Mouse (Mus musculus) B cell, adult 2 months (primary cell): ENCODE measurements around the gene Dhfr.
A peak's percentile ranks its signal among the peaks of the same experiment; 100 is the strongest.
"Not testable (repeated sequence)": the region's sequence is repeated elsewhere in the genome, so short reads cannot be mapped to it uniquely, and the experiment has no call there.

ENCODE experiments used
- DNase-seq, 2 experiments: peaks; one replicate each; pipeline ENCODE4 v3.0.0; 2022

The Dhfr gene

DNA sequence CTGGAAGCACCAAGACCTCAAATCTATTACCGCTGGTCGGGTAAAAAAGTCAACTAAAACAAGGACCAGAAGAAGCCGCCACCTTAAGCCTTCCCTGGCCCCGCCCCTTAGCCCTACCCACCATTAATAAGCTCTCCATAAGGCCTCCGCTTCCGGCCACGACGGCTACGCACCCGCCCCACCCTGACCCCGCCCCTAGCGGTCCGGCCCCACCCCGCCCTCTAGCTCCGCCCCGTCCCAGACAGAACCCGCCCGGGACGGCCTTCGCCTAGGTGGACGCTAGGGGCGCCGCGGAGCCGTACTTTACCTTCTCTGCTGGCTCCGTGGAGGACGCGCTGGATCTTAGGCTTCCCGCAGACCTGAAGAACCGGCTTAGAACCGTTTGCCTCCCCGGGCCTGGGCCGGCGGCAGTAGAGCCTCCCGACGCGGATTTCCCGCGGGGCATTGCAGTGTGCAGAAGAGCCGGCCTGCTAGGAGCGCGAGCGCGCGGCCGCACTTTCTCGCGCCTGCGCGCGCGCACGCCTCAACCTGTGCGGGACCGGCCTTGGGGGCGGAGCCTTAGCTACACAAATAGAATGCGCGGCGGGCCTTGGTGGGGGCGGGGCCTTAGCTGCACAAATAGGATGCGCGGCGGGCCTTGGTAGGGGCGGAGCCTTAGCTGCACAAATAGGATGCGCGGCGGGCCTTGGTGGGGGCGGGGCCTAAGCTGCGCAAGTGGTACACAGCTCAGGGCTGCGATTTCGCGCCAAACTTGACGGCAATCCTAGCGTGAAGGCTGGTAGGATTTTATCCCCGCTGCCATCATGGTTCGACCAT, at the start of gene Dhfr, which contains the start of gene Msh3:
Gene Dhfr (plus strand): TSS at position 271 of the 816 bp plus-strand sequence.
Gene Msh3 (minus strand): TSS at position 548 of the 816 bp plus-strand sequence.
- DNase-seq: peak; percentile 97

DNA sequence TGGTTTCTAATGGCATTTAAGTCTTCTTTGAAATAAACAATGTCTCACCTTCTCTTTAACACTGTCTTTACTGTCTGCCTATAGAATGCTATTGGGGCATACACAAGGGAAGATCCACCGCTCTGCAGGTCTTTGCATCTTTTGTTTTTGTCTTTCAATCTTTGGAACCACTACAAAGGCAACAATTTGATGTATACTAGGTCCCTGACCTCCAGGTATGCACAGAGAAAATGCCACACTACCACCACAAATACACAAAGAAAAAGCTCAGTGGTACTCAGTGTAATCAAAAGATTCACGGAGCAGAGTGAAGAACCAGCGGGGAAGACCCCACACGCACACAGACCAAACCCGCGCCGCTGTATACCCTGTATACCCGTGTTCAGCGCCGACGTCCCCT, 48.8 kb upstream of the Dhfr start, which contains the start of gene Gm20379:
Gene Gm20379 (plus strand): TSS at position 301 of the 400 bp plus-strand sequence.
- no peak for DNase-seq

DNA sequence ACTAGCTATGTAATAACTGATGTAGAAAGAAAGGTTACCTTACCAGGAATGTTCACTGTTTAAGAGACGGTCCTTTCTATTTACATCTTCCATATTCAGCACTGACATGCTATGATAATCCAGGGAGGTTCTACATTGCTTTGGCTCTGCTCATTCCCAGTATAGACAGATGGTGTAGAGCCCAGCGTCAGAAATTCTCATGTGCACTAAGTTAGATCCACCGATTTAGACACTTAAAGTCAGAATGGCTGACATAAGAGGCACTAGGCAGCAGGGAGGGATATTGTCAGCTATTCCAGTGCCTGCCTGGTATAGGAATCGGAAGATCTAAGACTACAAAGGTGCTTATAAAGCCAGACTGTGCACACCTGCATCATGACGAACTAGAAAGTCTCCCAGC, 39.9 kb upstream of the Dhfr start:
- no peak for DNase-seq

DNA sequence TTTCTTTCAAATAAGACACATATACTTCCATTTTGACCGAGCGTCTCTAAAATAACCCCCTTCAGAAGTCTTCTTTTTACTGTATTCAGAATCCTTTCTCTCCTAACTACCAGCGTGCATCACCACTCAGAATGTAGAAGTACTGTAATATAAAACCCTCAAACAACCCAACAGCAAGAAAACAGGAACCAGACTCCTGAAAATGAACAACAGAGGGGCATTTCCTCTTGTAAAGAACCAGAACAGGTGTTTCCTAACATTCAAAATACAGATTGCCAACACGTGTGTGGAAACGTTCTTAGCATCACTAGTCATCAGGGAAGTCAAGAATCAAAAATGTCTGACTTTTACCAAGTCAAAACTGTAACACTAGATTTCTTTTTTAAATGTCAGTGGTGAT, 33.8 kb upstream of the Dhfr start:
- peak; percentile 5 to 11 for DNase-seq

DNA sequence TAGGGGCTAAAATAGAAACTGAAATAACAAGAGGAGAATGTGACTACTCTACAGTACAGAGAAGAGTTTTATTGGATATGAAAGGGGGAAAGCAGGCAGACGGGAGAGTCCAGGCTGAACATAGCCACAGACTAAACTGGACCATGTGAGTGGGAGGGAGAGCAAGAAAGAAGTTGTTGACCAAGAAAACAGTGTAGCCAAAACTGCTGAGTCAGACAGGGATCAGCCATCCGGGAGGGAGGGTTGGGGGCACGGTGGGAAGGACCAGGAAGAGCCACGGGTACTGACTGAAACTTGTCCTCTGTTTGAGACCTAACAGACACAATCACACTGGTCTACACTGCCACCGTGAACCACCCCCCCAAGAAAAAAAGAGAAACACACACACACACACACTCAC, 28.5 kb upstream of the Dhfr start:
- no peak for DNase-seq

DNA sequence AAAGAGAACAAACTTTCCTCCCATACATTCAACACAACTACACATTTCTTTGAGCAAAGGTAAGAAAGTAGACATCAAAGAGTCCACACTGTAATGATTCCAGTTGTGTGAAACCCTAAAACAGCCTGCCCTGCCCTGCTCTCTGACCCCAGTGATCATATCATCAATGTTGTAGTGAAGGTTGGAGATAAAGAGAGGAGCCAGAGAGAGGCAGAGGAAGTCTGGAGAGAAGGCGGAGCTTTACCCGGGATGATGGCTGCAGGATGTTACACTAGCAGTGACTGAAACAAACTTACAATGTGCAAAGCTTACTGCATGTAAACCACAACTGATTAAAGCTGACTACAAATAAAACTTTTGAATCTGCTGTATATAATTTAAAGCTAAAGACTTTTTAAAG, 26.5 kb upstream of the Dhfr start:
- no peak for DNase-seq

DNA sequence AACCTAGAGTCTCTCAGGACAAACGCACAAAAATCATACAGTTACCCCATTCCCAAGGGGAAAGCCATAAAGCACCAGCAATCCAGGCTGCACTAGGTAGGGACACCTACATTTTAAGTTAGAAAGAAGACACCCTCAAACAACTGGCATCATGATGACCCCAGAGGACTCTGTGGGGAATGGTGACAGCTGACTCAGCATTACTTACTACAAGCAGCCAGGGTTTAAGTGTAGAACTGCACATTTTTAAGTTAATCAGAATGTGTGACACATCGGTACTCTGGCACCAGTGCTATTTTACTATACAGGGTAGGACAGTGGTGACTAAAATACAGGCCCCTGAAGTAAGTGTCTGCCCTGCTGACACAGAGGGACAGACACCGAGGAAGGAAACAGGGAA, 23.9 kb upstream of the Dhfr start:
- DNase-seq: no peak

DNA sequence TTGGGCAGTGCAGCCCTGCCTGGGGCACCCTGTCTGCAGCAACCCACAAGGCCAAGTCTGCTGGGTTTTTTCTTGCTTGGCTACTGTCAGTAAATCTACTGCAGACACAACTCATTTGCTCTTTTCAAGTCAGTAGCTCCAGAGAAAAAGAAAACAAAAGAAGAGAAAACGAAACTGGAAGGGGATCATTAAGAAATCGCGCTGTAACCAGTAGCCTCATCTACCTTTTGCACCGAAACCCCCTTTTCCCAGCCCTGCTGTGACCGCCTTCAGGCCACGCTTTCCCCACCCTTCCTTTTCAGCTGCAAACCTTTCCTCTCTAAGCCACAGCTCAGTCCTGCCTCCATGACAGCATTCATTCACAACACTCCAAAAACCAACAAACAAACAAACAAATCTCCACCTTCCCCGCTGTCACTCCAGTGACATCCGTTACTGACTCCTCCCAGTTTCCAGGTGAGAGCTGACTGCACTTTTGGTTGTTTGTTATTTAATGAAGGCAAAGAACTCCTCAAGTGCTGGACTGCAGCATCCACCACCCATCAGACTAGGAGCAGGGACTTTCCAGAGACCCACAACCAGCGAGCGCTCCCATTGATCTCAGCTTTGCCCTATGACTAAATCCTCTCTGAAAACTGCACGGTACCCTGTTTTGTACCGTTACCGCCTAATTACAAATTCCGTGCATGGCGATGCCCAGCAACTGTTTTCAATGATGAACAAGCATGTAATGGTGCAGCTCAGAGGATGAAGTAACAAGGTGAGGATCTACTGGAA, 22.2 kb upstream of the Dhfr start:
- no peak for DNase-seq

DNA sequence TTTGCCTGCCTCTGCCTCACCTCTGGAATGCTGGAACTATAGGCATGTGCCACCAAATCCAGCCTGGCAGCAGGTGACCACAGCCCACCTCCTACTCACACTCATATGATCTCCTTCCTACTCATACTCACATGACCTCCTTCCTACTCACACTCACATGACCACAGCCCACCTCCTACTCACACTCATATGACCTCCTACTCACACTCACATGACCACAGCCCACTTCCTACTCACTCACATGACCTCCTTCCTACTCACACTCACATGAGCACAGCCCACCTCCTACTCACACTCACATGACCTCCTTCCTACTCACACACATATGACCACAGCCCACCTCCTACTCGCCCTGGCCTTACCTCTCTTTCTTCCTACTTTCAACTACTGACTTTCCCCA, 17.7 kb upstream of the Dhfr start:
- peak; percentile 22 to 37 for DNase-seq

DNA sequence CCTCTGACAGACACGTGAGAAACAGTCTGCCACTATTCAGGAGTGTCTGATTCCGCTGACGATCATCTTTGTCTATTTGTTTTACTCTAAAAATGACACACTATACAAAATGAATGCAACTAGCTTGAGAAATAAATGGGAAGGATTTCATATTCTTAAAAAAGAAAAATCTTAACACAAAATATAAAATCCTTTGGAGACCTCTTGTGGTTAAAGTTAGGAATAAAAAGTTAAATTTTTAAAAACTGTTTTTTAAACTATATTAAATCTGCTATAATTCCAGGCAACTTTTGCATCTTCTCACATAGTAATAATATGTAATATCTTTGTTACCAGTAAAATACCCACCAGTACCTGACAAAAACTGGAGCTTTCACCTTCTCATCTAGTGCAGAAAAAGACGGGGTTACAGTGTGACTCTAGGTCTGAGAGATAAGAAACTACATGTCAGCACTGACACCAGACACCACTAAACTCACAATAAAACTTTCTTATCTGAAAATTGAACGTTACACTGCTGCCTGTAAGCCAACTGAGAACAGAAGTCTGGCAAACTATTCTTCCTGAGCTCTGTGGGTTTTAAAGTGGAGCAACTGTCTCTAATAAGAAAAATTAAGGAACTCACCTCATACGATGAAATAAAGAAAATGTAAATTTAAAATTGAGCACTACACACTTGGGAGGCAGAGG, 16.6 kb upstream of the Dhfr start:
- DNase-seq: no peak

DNA sequence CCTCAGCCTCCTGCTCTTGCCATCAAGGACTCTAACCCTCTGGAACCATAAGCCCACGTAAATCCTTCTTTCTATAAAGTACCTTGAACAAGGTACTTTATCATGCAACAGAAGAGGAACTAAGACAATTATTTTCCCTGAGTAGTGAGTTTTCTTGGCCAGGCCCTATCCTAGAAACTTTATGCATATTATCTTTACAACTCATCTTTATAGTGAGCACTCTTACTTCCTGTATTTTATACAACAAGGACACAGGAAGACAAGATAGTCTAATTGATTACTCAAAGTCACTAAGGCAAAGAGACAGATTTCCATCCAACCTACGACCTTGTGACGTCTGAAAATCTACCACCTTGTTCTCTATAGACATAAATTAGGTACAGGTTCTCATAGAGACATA, 14.7 kb upstream of the Dhfr start:
- no peak for DNase-seq

DNA sequence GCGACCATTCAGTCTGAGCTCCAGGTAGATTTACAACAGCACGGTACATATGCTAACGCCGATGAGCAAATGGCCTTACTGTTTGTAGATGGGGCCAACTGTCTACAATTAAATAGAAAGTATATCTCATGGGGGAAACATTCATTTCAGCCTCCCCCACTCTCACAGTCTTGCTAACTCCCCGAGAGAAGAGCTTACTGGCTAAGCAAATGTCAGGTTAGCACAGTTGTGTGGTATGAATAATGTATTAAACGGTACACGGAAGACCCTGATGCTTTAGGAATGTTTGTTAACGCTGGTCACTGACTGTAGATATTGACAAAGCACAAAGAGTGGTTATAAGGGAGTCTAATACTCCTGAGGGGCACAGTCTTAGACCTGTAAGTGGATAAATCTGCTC, 10.5 kb upstream of the Dhfr start:
- DNase-seq: no peak

DNA sequence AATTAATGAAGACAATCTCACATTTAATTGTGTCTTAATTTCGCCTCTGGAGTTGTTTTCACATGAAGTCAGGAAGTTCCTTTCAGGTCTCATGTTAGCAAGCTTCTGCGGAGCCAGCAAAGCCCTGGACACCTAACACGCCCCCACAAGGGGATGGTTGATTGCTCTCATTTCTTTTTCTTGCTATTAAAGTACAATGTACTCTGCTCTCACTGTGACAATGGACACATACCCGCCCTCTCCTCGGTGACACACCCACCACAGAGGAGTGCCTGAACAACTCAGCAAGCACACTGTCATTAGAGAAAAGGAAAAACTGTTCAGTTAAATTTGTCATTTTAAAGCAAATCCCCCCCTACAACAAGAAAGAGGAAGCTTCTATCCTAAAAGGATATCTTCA, 8.2 kb upstream of the Dhfr start:
- no peak for DNase-seq

DNA sequence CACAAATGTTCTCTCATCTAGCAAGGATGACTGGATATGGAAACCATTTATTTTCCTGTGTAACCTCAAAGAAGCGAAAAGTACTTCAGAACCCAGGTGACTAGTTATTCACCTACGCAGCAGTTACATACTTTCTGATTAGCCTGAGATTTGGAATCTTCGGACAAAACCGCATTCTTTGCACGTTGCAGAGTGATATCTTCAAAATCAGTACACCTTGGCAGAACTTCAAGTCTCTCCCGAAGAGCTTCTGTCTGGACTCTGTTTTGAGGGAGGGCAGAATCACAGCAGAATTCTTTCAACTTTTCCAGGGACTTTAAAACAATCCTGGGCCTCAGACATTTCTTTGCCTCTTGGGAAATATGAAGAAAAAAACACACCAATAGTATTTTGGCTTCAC, 3.4 kb upstream of the Dhfr start:
- DNase-seq: no peak

DNA sequence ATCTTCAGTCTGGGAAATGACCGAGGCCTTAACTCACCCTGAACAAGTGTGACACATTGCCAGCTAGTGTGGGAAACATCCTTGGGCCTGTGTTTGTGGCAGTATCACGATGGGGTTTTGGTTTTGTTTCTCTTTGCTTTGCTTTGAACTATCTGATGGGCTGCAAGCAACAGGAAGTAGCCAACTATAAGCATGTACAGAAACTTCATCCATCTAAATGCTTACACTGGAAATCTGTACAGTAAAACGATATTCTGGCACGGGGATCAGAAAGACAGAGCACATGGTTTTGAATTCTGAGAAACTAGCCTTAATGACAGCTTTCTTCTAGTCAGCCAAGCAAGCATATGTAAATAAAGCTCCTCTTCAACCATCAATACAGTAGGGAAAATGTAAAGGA, 570 bp upstream of the Dhfr start:
- no peak for DNase-seq

DNA sequence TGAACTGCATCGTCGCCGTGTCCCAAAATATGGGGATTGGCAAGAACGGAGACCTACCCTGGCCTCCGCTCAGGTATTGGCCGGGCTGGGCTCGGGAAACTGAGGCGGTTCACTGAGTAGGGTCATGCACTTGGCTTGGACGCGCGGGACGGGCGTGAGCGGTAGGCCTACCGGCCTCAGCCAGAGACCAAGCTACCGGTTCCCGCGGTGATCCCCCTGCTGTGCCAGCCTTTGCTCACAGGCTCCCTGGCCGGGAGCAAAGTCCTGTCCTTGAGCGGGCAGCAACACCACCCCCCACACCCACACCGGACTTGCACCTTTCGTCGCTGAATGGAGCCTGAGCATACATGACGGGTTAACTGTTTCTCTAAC, 732 bp downstream of the Dhfr start:
- DNase-seq: no peak

DNA sequence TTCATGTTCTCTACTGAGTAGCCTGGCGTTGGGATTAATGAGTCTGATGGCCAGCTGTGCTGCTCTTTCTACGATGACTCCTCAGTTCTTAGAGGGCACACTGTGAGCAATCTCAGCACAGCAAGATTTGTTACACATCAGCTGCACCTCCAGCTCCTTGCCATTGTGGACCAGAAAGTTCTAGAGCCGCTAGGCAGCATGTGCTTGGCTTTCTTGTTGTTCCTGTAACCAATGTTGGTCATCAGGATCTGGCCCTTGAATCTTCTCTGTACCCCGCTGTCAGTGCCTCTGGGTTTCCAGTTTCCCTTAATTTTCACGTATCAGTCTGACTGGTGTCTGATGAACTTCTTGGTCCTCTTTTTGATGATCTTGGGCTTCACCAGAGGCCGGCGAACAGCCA, 1.9 kb downstream of the Dhfr start:
- DNase-seq: no peak

DNA sequence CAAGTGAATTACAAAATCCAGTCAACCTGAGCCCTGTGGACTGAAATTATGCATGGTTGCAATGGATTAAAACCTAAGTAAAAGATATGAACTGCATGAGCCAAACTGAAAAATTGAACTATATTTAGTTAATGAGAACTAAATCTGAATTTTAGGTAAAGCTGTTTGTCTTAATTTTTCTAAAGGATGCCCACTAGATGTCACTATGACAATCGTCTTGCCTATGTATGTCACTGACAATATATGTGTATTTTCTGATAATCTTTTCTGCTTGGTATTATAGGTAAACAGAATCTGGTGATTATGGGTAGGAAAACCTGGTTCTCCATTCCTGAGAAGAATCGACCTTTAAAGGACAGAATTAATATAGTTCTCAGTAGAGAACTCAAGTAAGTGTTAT, 3.1 kb downstream of the Dhfr start:
- DNase-seq: no peak

DNA sequence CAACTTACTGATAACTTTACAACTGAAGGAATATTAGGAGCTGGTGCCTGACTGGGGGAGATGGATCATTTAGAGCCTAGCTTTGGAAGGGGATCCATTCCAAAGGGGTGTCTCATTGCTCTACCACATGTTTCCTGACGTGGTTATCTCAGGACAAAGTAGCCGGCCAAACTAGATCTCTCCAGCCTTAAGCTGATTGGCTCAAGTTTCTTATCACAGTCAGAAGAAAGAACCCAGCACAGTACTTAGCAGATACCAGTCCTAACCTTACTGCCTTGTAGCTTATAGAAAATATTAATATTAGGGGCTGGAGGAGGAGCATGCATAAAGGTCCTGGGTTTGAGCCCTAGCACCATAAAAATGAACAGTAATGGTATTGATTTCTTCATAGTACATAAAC, 7.1 kb downstream of the Dhfr start:
- DNase-seq: no peak

DNA sequence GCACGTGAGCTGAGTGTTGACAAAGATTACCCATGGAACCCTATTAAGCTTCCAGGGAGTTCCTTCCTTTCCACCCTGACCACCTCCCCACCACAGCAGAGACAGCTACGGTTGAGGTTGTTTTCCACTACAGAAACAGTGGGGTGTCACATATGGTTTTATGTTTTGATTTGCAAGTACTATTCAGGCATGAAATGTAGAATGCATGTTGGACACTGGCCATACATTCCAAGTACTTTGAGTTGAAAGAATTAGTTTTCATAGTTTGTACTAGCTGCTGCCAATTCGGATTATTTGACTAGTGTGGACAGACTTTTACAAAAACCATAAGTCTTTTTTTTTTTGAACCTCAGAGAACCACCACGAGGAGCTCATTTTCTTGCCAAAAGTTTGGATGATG, 10.8 kb downstream of the Dhfr start:
- no peak for DNase-seq

DNA sequence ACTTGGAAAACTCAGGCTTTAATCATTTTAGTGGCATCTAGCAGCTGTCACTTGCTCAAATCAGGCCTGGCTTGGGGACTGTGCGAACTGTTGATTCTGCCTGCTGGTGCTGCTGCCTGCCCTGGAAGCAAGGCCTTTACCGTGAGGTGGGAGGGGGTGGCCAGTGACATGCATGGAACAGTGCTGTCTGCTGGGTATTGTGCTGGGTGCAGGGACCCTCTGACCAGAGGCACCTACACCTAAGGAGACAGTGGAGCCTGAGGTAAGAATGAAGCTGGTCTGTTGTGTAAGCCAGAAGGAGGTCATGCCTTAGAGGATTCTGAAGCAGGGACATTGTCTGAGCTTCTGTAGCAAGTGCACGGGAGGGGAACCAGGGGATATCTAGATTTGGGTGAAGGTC, 16.3 kb downstream of the Dhfr start:
- no peak for DNase-seq

DNA sequence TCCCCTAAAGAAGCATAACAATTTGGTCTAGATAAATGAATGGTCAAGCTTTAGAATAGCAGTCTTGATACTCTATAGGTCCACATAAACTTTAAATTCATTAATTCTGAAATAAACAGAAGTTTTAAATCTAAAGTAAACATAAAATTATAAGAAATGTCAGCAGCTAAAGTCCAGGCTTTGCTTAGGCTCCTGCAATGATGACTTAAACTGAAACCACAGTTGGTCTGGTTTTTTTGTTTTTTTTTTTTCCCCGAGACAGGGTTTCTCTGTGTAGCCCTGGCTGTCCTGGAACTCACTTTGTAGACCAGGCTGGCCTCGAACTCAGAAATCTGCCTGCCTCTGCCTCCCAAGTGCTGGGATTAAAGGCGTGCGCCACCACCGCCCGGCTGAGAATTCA, 16.9 kb downstream of the Dhfr start:
- DNase-seq: not testable (repeated sequence)

DNA sequence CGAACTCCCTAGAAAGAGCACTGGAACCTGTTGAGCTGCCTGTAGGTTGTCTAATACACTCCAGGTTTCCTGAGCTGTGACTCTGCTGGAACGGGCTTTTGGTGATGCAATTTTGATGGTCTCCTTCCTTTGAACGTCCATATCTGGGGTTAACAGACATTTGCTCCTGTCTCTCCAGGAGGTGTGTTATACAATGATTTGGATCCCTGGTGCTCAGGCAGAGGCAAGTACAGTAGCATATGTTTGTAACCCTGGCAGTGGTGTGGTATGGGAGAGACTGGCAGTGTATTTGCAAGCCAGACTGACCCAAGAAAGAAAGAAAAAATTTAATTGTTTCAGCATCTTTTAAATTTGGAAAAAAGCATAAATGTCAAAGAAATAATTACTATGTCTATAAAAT, 32.8 kb downstream of the Dhfr start:
- no peak for DNase-seq
